Mouse (Mus musculus) mesoderm, embryonic 11.5 days (tissue): ENCODE data around the gene Aldh3b1.

Experiments used
- DNase-seq: peaks from one replicate; pipeline ENCODE4 v3.0.0-alpha.2; 2012; ENCODE audit warnings: low read depth, low spot score

The Aldh3b1 gene

GRCm38 (mm10) chr19:3882214-3882613 is 47.4 kb downstream of the Aldh3b1 start:
- no peak for DNase-seq

GRCm38 (mm10) chr19:3880054-3880848 is 49.4 kb downstream of the Aldh3b1 start:
- DNase-seq = no peak

GRCm38 (mm10) chr19:3875045-3875444 is 54.6 kb downstream of the Aldh3b1 start:
- DNase-seq = no peak

- no peak for DNase-seq
Measured at GRCm38 (mm10) chr19:3872373-3872772, 57.2 kb downstream of the Aldh3b1 start.

GRCm38 (mm10) chr19:3871468-3871867 is 58.1 kb downstream of the Aldh3b1 start:
- DNase-seq = no peak

GRCm38 (mm10) chr19:3868290-3868689 is 61.3 kb downstream of the Aldh3b1 start:
- DNase-seq = no peak

GRCm38 (mm10) chr19:3864960-3865359 is 64.6 kb downstream of the Aldh3b1 start:
- no peak for DNase-seq
